13 mouse cellular contexts compared by ENCODE assay signal in the genomic region with DNA sequence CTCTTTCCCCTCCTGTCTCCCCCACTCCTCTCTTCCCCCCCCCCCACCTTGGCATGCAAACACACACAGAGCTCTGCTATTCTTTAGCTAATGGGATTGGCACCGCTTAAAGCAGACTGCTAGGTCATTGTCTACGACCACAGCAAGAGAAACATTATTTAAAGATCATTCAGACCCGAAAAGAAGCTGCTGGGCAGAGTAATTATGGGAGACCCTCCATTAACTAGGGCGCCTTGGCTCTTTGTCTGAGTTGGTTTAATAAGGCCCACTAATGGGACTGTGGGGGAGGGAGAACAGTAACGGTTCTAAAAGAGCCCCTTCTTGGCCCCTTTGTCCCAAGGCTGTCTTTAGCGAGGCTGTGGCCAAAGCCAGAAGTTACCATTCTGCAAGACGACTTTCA. TPM values are rescaled to one million over a fixed set of nuclear protein-coding genes. Genes with fewer than 3 reads are reported as not detected.
DNase-seq lines count a peak whose midpoint lies in the region; ATAC-seq and TF ChIP-seq lines count a peak whose summit lies in the region.
"Had no signal": no experiment of that assay in that cellular context is flagged by ENCODE, and none has a peak within 500 bp of the region (broad histone marks: within the 10 kb centered on the region; RNA-seq: fewer than 3 reads in every experiment).

No protein-coding gene starts in this region.

- no peak overlapping the region for H3K4me3 ChIP-seq in forebrain, embryonic 12.5 days (replicated peaks)
- H3K4me3 ChIP-seq in hindbrain, embryonic 15.5 days: no peak overlapping the region
- H3K4me3 ChIP-seq in midbrain, embryonic 16.5 days (ENCODE audit: low read depth, low read length): no peak overlapping the region
- H3K4me3 ChIP-seq in stomach, postnatal 0 days (ENCODE audit: low read depth, low read length): no peak overlapping the region
- H3K4me3 ChIP-seq: liver, embryonic 15.5 days had no signal

- no peaks in the 10 kb centered on the region for H3K36me3 ChIP-seq in forebrain, embryonic 12.5 days (replicated peaks)
- no peaks in the 10 kb centered on the region for H3K36me3 ChIP-seq in hindbrain, embryonic 15.5 days
- H3K36me3 ChIP-seq in midbrain, embryonic 16.5 days (ENCODE audit: control insufficient read depth, insufficient read depth, low read length): no peaks in the 10 kb centered on the region
- no peaks in the 10 kb centered on the region for H3K36me3 ChIP-seq in stomach, postnatal 0 days (ENCODE audit: control insufficient read depth, insufficient read depth, low read length)
- H3K36me3 ChIP-seq: liver, embryonic 15.5 days had no signal

- peak; percentile 71 for DNase-seq in Muller cell, postnatal 12 days (ENCODE audit: inconsistent ontology term)
- no peak for DNase-seq in stomach, postnatal 0 days (ENCODE audit: low spot score)
- no peak for DNase-seq in spleen, adult 18-20 months
- DNase-seq: cerebellum, adult 8-10 months; gastrocnemius, postnatal 14 days; kidney, adult 18-20 months had no signal

- 5% methylated on average over 7 of the region's 7 CpGs for WGBS in forebrain, embryonic 12.5 days
- WGBS in hindbrain, embryonic 15.5 days: 14% methylated on average over 7 of the region's 7 CpGs
- 8% methylated on average over 7 of the region's 7 CpGs for WGBS in midbrain, embryonic 16.5 days
- 48% methylated on average over 7 of the region's 7 CpGs for WGBS in stomach, postnatal 0 days

- H3K4me2 ChIP-seq in forebrain, embryonic 12.5 days: peak overlapping the region; percentile 31
- no peak overlapping the region for H3K4me2 ChIP-seq in hindbrain, embryonic 15.5 days
- no peak overlapping the region for H3K4me2 ChIP-seq in midbrain, embryonic 16.5 days (ENCODE audit: low read length)
- no peak overlapping the region for H3K4me2 ChIP-seq in stomach, postnatal 0 days (replicated peaks; ENCODE audit: low read depth)
- H3K4me2 ChIP-seq: liver, embryonic 15.5 days had no signal

- peak; percentile 77 for ATAC-seq in forebrain, embryonic 12.5 days (ENCODE audit: low FRiP score)
- ATAC-seq in hindbrain, embryonic 15.5 days (ENCODE audit: low FRiP score, low read depth): peak; percentile 38; the same call in 1 of the 2 replicates
- 0 out of 2 replicates have a peak, but pooled peaks have one; percentile 39 for ATAC-seq in midbrain, embryonic 16.5 days
- ATAC-seq in stomach, postnatal 0 days (ENCODE audit: low FRiP score, low TSS enrichment): no peak
- ATAC-seq in CD4-positive, CD25-positive, alpha-beta regulatory T cell, adult 4 months: no peak
- ATAC-seq in megakaryocyte progenitor cell, adult 5-6 weeks (replicated peaks; ENCODE audit: poor library complexity): no peak

- H3K4me1 ChIP-seq in forebrain, embryonic 12.5 days: peaks cover 20% of the 10 kb centered on the region
- H3K4me1 ChIP-seq in hindbrain, embryonic 15.5 days (replicated peaks): peaks cover 12% of the 10 kb centered on the region
- no peaks in the 10 kb centered on the region; the same call in 1 of the 2 replicates for H3K4me1 ChIP-seq in midbrain, embryonic 16.5 days (ENCODE audit: control insufficient read depth, insufficient read depth, low read length)
- no peaks in the 10 kb centered on the region for H3K4me1 ChIP-seq in stomach, postnatal 0 days (replicated peaks; ENCODE audit: control insufficient read depth, insufficient read depth)
- H3K4me1 ChIP-seq: liver, embryonic 15.5 days had no signal

- H3K27me3 ChIP-seq in forebrain, embryonic 12.5 days: peaks cover 78% of the 10 kb centered on the region
- H3K27me3 ChIP-seq in hindbrain, embryonic 15.5 days: no peaks in the 10 kb centered on the region
- no peaks in the 10 kb centered on the region for H3K27me3 ChIP-seq in midbrain, embryonic 16.5 days (ENCODE audit: control insufficient read depth, insufficient read depth, low read depth, low read length)
- no peaks in the 10 kb centered on the region for H3K27me3 ChIP-seq in stomach, postnatal 0 days (ENCODE audit: control insufficient read depth, insufficient read depth, low read length)
- H3K27me3 ChIP-seq: liver, embryonic 15.5 days had no signal

- no peak for TF ChIP-seq CTCF in stomach, postnatal 0 days (IDR thresholded peaks at IDR 0.05; ENCODE audit: low read depth)

- H3K9ac ChIP-seq in forebrain, embryonic 12.5 days: no peak overlapping the region
- H3K9ac ChIP-seq in hindbrain, embryonic 15.5 days: no peak overlapping the region
- H3K9ac ChIP-seq in midbrain, embryonic 16.5 days (ENCODE audit: low read depth, low read length): no peak overlapping the region
- H3K9ac ChIP-seq in stomach, postnatal 0 days (ENCODE audit: low read length): no peak overlapping the region
- H3K9ac ChIP-seq: liver, embryonic 15.5 days had no signal

- TF ChIP-seq EP300 in stomach, postnatal 0 days (optimal IDR thresholded peaks at IDR 0.05): no peak

- H3K27ac ChIP-seq in forebrain, embryonic 12.5 days: no peak overlapping the region
- H3K27ac ChIP-seq in hindbrain, embryonic 15.5 days (replicated peaks): no peak overlapping the region
- H3K27ac ChIP-seq in midbrain, embryonic 16.5 days (ENCODE audit: low read length): no peak overlapping the region
- no peak overlapping the region for H3K27ac ChIP-seq in stomach, postnatal 0 days (replicated peaks)
- H3K27ac ChIP-seq: liver, embryonic 15.5 days had no signal

- H3K9me3 ChIP-seq in forebrain, embryonic 12.5 days: no peaks in the 10 kb centered on the region
- no peaks in the 10 kb centered on the region for H3K9me3 ChIP-seq in hindbrain, embryonic 15.5 days
- no peaks in the 10 kb centered on the region for H3K9me3 ChIP-seq in midbrain, embryonic 16.5 days (replicated peaks; ENCODE audit: control insufficient read depth, low read length, poor library complexity, severe bottlenecking)
- H3K9me3 ChIP-seq in stomach, postnatal 0 days (ENCODE audit: control insufficient read depth, low read length): no peaks in the 10 kb centered on the region
- H3K9me3 ChIP-seq: liver, embryonic 15.5 days had no signal

RNA-seq across cellular contexts. Expression of a gene that starts 18.7 kb away (rescaled TPM):
- polyA plus RNA-seq in forebrain, embryonic 12.5 days (2016; fragmentation: Nextera tagmentation; extraction: Ambion mirVana): 7.8 and 8.9 TPM in 2 replicates
- polyA plus RNA-seq in hindbrain, embryonic 15.5 days (2015; fragmentation: Nextera tagmentation; extraction: Ambion mirVana): 11.1 and 13.2 TPM in 2 replicates
- 10.4 and 12.8 TPM in 2 replicates for polyA plus RNA-seq in midbrain, embryonic 16.5 days (2015; fragmentation: Nextera tagmentation; extraction: Ambion mirVana)
- 2.2 and 2.3 TPM in 2 replicates for polyA plus RNA-seq in stomach, postnatal 0 days (2015; fragmentation: Nextera tagmentation; extraction: Ambion mirVana)
- polyA plus RNA-seq in CD4-positive, CD25-positive, alpha-beta regulatory T cell, adult 4 months (2017; shearing (Covaris generic)): 10 to 100 TPM in 1 of 2 experiments, 1 to 10 TPM in 1; 7.8 to 11.2 TPM
- 8.2 and 9.2 TPM in 2 replicates for total RNA-seq in megakaryocyte progenitor cell, adult 5-6 weeks (2015)
- 3.3 and 3.5 TPM in 2 replicates for total RNA-seq in megakaryocyte progenitor cell, adult 5-6 weeks (2017)

RNA-seq across cellular contexts. Expression of a gene that starts 57.2 kb away (rescaled TPM):
- 0.13 TPM in 1 of 2 replicates, not detected in the other for polyA plus RNA-seq in forebrain, embryonic 12.5 days (2016; fragmentation: Nextera tagmentation; extraction: Ambion mirVana)
- 0.18 TPM in 1 of 2 replicates, not detected in the other for polyA plus RNA-seq in hindbrain, embryonic 15.5 days (2015; fragmentation: Nextera tagmentation; extraction: Ambion mirVana)
- polyA plus RNA-seq in midbrain, embryonic 16.5 days (2015; fragmentation: Nextera tagmentation; extraction: Ambion mirVana): not detected in 2 replicates
- 0.17 TPM in 1 of 2 replicates, not detected in the other for polyA plus RNA-seq in stomach, postnatal 0 days (2015; fragmentation: Nextera tagmentation; extraction: Ambion mirVana)
- under 1 TPM in 1 of 2 experiments, not detected in 1; 0.31 TPM for polyA plus RNA-seq in CD4-positive, CD25-positive, alpha-beta regulatory T cell, adult 4 months (2017; shearing (Covaris generic))
- total RNA-seq in megakaryocyte progenitor cell, adult 5-6 weeks (2015): not detected in 2 replicates
- not detected in 2 replicates for total RNA-seq in megakaryocyte progenitor cell, adult 5-6 weeks (2017)
- total RNA-seq: gastrocnemius, postnatal 14 days; left cerebral cortex, postnatal 14 days had no signal

Comparison
In these comparisons a context has a peak if more than half of its experiments do, and no peak if none do; other contexts are left out.
1. ATAC-seq: peak in forebrain, embryonic 12.5 days (single experiment), hindbrain, embryonic 15.5 days (single experiment) and midbrain, embryonic 16.5 days (single experiment); none in stomach, postnatal 0 days (single experiment), CD4-positive, CD25-positive, alpha-beta regulatory T cell, adult 4 months (single experiment) and megakaryocyte progenitor cell, adult 5-6 weeks (single experiment).